Mouse (Mus musculus) frontal cortex, postnatal 10 days (tissue): ENCODE measurements around the gene Gbp7.
"Not testable (repeated sequence)": the region's sequence is repeated elsewhere in the genome, so short reads cannot be mapped to it uniquely, and the experiment has no call there.

Source experiments
- DNase-seq, 2 experiments: peaks; one replicate each; pipeline ENCODE4 v3.0.0; 2022; ENCODE audit warnings: low spot score in 2 of 2, mixed read lengths in 1 of 2

The Gbp7 gene

GRCm38 (mm10) chr3:142530087-142530953, at the start of gene Gbp7:
Gbp7 (plus strand) TSS chr3:142530342.
- peak; percentile 11 to 24 for DNase-seq

- peak; percentile 14 to 42 for DNase-seq
Measured at GRCm38 (mm10) chr3:142490465-142490864, 39.7 kb upstream of the Gbp7 start.

DNA sequence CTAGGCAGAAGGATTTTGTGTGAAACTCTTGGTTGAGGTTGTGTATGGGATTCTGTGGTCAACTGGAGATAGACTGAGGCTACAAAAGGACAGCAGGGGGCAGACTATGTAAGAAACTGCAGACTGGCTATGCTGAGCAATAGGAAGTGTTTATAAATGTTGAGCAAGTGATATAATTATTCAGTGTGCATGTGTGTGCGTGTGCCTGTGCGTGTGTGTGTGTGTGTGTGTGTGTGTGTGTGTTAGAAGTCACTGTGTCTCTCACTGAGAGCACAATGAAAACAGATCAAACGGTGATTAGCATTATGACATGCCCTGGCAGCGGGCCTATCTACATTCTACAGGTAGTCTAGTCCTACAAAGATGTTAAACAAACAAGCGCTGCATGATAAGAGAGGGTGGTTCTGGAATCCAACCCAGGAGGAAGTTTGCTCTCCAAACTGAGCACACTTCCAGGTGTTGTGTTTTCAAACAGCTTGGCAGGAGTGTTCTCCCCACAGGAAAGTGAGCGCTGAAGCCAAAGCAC, 36.5 kb upstream of the Gbp7 start, which contains the start of gene Gbp5:
TSS of gene Gbp5 (plus strand) at position 443 of the 526 bp plus-strand sequence.
- DNase-seq, result peak; percentile 17 to 21

- no peak for DNase-seq
Measured at GRCm38 (mm10) chr3:142495146-142495655, 34.9 kb upstream of the Gbp7 start.

DNA sequence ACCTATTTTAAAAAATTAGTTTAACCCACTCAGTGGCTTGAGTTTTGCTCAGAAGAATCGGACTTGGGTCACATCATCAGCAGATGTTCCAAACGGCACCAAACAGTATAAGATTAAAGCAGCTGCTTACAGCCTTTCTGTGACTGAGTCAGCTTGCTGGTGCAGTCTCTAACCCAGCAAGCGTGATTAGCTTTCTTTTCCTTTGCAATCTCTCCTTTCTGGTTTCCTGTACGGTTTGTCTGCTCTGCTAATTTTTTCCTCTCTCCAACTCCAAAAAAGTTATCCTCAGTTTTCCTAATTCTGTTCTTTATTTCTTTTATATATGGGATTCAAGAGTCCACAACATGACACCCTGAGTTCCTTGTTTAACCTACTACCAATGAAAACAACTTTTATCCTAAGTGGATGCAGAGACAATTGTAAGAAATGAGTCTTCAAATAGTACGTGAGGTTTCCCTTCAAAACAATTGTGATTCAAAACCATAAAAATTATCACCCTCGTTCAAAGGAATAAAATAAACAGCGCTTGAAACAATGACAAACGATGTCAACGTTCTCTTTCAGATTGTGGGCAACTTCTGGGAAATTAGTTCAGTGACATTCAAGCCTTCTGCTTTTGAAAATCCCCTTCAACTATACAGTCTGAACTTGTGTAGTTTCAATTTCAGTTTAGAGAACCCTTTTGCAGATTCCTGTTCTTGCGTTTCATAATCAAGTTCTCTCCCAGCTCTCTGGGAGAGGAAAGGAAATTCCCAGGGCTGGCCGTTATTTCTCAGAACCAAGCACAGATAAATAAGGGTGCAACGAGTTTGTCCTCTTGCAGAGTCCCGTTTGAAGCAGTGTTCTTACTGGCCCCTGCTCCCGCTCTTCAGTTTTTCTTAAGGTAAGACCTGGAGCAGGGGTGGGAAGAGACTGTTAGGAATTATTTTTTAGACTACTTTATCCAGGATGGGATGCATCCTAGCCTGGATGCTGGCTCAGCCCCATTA, 33.7 kb upstream of the Gbp7 start:
- no peak for DNase-seq

DNA sequence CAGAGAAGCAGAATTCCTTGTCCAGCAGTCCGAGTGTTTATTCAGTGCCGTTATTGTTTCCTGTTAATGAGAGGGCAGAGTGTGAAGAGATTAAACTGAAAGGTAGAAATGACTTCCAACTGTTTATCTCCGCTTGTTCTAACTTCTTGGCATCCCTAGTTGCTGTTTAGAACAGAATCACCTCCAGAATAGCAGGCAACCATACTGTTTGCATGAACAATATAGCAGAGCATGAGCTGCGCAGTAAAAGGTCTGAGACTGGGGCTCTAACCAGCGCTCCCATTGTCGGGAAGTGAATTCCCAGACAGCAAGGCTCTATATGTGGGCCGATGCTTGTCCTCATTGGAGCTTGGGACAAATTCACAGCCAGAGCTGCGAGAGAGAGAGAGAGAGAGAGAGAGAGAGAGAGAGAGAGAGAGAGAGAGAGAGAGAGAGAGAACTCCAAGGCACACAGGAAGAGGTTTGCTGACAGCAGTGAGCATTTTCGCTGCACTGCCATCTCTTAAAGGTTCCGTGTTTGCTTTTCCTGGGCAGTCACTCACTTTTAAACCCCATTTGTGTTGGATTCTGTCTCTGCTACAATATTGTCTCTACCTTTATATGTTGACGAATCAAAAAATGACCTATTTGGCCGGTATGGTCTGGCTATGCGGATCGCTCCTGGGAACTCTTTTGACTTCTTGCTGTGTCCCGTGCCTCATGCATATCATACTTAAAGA, 32.9 kb upstream of the Gbp7 start:
- DNase-seq, result no peak

- DNase-seq, result no peak
Measured at GRCm38 (mm10) chr3:142498941-142499340, 31.2 kb upstream of the Gbp7 start.

DNA sequence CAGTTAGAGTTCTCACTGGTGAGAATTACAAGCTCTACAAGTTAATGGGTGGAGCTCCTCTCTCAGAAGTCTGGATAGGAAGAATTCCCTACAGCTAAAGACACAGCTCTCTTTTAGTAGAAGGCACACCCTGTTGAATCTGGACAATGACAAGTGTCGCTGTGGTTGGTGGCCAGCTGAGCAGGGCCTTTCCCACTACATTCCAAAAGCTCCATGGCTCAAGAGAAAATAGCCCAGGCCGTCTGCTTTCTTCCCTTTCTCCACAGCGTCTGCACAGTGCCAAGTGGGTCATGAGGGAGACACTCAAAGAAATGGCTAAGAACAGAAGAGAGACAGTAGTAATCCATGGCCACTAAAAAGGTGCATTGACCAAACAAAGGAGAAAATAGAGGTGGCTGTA, 2.0 kb upstream of the Gbp7 start:
- no peak for DNase-seq

DNA sequence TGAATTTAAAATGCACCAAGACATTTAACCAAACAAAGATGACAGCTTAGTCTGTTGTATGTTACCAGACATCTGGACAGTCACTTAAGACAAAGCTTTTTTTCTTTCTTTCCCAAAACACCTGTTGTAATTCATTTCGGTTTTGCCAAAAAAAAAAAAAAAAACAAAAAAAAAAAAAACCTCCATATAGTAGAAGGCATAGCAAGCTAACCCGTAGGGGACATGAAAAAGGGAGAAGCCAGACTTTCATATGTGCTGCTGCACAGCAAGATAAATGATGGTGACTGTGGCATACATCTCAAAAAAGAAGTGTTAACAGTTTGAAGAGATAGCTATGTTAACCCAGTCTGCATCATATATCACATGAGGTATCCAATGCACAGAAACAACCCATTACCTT, 545 bp upstream of the Gbp7 start:
- DNase-seq, result no peak

- no peak for DNase-seq
Measured at GRCm38 (mm10) chr3:142531595-142531994, 1.5 kb downstream of the Gbp7 start.

GRCm38 (mm10) chr3:142533185-142533584, 3.0 kb downstream of the Gbp7 start:
- no peak for DNase-seq

DNA sequence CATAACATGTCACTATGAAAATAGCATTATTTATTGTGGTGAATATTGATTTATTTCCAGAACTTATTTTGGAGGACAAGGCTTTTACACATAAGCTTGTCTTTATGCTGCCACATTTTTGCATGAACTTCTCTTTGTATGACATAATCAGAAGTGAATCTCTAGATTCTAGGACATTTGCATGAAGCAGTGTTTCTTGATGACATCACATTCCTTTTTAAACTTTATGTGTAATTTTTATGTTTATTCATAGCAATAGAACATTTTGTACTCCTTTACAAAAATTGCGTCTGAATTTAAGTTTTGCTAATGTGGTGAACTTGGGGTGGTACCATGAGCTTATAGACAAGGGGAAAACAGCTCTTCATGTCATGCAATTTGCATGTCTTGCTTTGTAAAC, 5.5 kb downstream of the Gbp7 start:
- no peak for DNase-seq

- no peak for DNase-seq
Measured at GRCm38 (mm10) chr3:142541391-142541790, 11.2 kb downstream of the Gbp7 start.

DNA sequence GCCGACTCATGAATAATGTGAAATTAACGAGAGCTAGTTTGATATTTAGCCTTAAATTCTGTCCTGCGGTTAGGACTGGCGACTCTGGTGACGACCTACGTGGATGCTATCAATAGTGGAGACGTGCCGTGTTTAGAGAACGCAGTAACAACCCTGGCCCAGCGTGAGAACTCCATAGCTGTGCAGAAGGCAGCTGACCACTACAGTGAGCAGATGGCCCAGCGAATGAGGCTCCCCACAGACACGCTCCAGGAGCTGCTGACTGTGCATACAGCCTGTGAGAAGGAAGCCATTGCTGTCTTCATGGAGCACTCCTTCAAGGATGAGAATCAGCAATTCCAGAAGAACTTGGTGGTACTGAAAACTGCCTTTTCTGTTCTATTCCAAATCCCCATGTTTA, 12.6 kb downstream of the Gbp7 start:
- DNase-seq, result not testable (repeated sequence)

GRCm38 (mm10) chr3:142546690-142547089, 16.5 kb downstream of the Gbp7 start:
- no peak for DNase-seq

GRCm38 (mm10) chr3:142550052-142550676, 20.0 kb downstream of the Gbp7 start:
- DNase-seq, result no peak

- DNase-seq, result no peak
Measured at GRCm38 (mm10) chr3:142554601-142555000, 24.5 kb downstream of the Gbp7 start.

- DNase-seq, result no peak
Measured at GRCm38 (mm10) chr3:142555623-142556022, 25.5 kb downstream of the Gbp7 start.

- DNase-seq, result no peak
Measured at GRCm38 (mm10) chr3:142559632-142560228, 29.6 kb downstream of the Gbp7 start, which contains the start of gene Gbp3. Gbp3 (plus strand) TSS chr3:142560026.

DNA sequence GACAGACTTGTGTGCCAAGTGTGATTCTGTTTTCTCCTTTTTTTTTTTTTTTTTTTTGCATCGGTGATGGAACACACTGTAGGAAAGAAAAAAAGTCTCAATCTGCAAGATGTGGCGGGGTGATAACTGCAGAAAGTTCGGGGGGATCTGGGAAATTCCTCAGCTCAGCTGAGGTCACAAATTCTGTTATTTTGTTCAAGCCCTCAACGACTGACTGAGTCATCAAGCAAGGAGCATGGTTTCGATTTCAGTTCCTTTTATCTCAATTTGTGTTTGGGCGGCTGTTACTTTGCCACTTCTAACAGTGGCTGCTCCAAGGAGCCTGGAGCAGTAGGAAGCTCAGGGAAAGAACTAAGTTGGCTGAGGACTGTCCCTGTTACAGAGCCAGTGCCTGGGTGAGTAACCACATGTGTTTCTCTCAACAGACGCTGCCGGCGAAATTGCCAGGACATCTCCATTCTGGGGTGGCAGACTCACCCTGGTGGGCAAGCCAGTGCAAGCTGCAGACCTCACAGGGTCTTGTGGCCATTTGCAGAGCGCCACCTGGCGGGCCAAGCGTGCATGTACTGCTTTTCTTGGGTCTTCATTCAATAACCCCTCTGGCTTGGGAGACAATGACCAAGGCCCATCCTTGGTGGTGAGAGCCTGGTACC, 30.3 kb downstream of the Gbp7 start:
- DNase-seq, result peak; percentile 40 to 77
